Mouse (Mus musculus) lung, postnatal 0 days (tissue): ENCODE measurements around the gene Srarp.

Experiments
- CTCF ChIP-seq: IDR thresholded peaks from 2 replicates; pipeline ENCODE4 v1.5.1; 2016; ENCODE audit warnings: antibody characterized with exemption, mild to moderate bottlenecking
- EP300 ChIP-seq: IDR thresholded peaks from 2 replicates; pipeline ENCODE4 v1.6.1; 2016; ENCODE audit warnings: antibody characterized with exemption, mild to moderate bottlenecking, control low read depth

DNA sequence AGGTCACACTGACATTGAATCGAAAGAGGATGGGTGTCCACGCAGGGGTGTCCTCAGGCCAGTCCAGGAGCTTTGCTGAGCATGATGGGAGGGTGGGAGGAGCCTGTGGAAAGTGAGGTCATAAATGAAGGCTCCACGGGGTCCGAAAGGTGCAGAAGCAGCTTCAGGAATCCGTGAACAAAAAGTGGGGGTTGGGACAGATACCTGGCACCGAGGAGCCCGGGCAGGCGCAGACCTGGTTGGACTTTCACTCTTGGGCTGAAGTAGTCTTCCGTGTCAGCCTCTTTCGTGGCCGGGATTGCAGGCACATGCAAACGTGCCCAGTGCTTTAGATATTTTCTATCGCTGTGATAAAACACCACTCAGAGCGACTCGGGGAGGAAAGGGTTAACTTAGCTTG is 35.7 kb downstream of the Srarp start:
- TF ChIP-seq CTCF (no peak), EP300 (no peak)
